Mouse (Mus musculus) heart, postnatal 14 days (tissue): ENCODE data around the gene Hbq1b. TPM values are rescaled to one million over a fixed set of nuclear protein-coding genes. Genes with fewer than 3 reads are reported as not detected.

Experiments used
- total RNA-seq, 2 experiments: library from RNA; stranded (reverse); gene quantifications; 2 replicates each; pipeline ENCODE4 v1.2.3; 2021

Hbq1b gene
- total RNA-seq, 2 experiments from 2014 or later = 2.9 TPM

Other genes starting within 250 kb of the Hbq1b start
- gene Il9r, start 86.7 kb upstream of the Hbq1b start, total RNA-seq = under 1 TPM in 1 of 2 experiments, not detected in 1; 0.61 TPM
- gene Snrnp25, start 81.5 kb upstream of the Hbq1b start, total RNA-seq = 10 to 100 TPM; 11.4 to 11.5 TPM
- gene Rhbdf1, start 64.7 kb upstream of the Hbq1b start, total RNA-seq = 10 to 100 TPM; 22.3 to 23.3 TPM
- gene Mpg, start 60.5 kb upstream of the Hbq1b start, total RNA-seq = 1 to 10 TPM; 6.5 to 8.5 TPM
- 10 to 100 TPM; 24.9 to 29.3 TPM for gene Nprl3, start 19.3 kb upstream of the Hbq1b start, total RNA-seq
- not detected for gene Hba-x, start 10.6 kb upstream of the Hbq1b start, total RNA-seq
- over 10,000 TPM; 19,140 to 26,056 TPM for gene Hba-a1, start 3.5 kb upstream of the Hbq1b start, total RNA-seq
- over 10,000 TPM; 17,559 to 24,540 TPM for gene Hba-a2, start 9.5 kb downstream of the Hbq1b start, total RNA-seq
- 1 to 10 TPM; 1.7 to 2.0 TPM for gene Hbq1a, start 13.1 kb downstream of the Hbq1b start, total RNA-seq
- 10 to 100 TPM; 13.3 to 17.4 TPM for gene Sh3pxd2b, start 60.9 kb downstream of the Hbq1b start, total RNA-seq
- 10 to 100 TPM; 10.9 to 11.8 TPM for gene Ubtd2, start 168.4 kb downstream of the Hbq1b start, total RNA-seq
- under 1 TPM; 0.57 to 0.68 TPM for gene Efcab9, start 245.1 kb downstream of the Hbq1b start, total RNA-seq
- gene Stk10, start 246.3 kb downstream of the Hbq1b start, total RNA-seq = 10 to 100 TPM; 14.3 to 14.5 TPM